ENCODE assay signal across 20 mouse cellular contexts in the genomic region with DNA sequence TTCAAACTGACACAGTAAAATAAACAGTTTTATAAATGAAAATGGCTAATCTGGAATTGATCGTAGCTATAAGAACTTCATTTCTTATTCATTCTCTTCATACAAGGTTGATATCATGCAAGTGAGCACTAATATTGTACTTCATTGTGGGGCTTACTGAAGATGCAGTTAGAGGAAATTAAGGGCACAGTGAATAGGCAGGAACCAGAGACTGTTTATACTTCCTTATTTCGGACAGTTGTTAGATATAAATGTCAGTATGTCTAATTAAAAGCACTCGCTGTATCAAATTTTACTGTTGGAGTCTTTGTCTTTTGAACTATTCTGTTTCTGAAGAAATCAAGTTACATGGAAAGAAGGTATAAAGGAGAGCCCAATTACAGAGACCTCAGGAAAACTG.
DNase-seq lines count a peak whose midpoint lies in the region; ATAC-seq and TF ChIP-seq lines count a peak whose summit lies in the region.
"Had no signal": no experiment of that assay in that cellular context is flagged by ENCODE, and none has a peak within 500 bp of the region (broad histone marks: within the 10 kb centered on the region; RNA-seq: fewer than 3 reads in every experiment).

No protein-coding gene starts in this region.

- no peak for DNase-seq in heart, adult 11 months
- DNase-seq in heart, postnatal 0 days (ENCODE audit: low spot score) = no peak
- DNase-seq in heart, postnatal 36 days = no peak
- DNase-seq in thymus, postnatal 10 days (ENCODE audit: low spot score in 2 of 2) = no peak
- DNase-seq in urinary bladder, postnatal 4 days (ENCODE audit: low spot score in 2 of 2) = no peak
- DNase-seq: cerebellum, adult 18-20 months; cerebellum, adult 9-11 months; cerebellum, postnatal 36 days; gastrocnemius, adult 2 months; gastrocnemius, postnatal 25 days had no signal

- no peaks in the 10 kb centered on the region for H3K9me3 ChIP-seq in heart, embryonic 13.5 days
- H3K9me3 ChIP-seq in heart, postnatal 0 days (replicated peaks; ENCODE audit: control insufficient read depth, low read length) = no peaks in the 10 kb centered on the region
- no peaks in the 10 kb centered on the region for H3K9me3 ChIP-seq in intestine, embryonic 16.5 days (ENCODE audit: control insufficient read depth, low read length)
- H3K9me3 ChIP-seq: embryonic facial prominence, embryonic 15.5 days; forebrain, embryonic 10.5 days; hindbrain, embryonic 15.5 days had no signal

- H3K4me1 ChIP-seq in heart, embryonic 13.5 days = peaks cover 50% of the 10 kb centered on the region
- H3K4me1 ChIP-seq in heart, postnatal 0 days (ENCODE audit: control insufficient read depth, insufficient read depth) = peaks cover 20% of the 10 kb centered on the region
- H3K4me1 ChIP-seq in intestine, embryonic 16.5 days (ENCODE audit: control insufficient read depth, insufficient read depth, low read length) = peaks cover 7% of the 10 kb centered on the region; the same call in 1 of the 2 replicates
- H3K4me1 ChIP-seq: embryonic facial prominence, embryonic 15.5 days; hindbrain, embryonic 15.5 days had no signal

- 77% methylated on average over 3 of the region's 3 CpGs for WGBS in heart, embryonic 13.5 days
- WGBS in heart, postnatal 0 days = 68% methylated on average over 3 of the region's 3 CpGs
- WGBS in intestine, embryonic 16.5 days = 68% methylated on average over 3 of the region's 3 CpGs

- no peak overlapping the region for H3K4me3 ChIP-seq in heart, embryonic 13.5 days
- no peak overlapping the region for H3K4me3 ChIP-seq in heart, postnatal 0 days (ENCODE audit: low read depth, low read length)
- no peak overlapping the region for H3K4me3 ChIP-seq in intestine, embryonic 16.5 days (ENCODE audit: low read length)
- H3K4me3 ChIP-seq: embryonic facial prominence, embryonic 15.5 days; erythroblast, embryonic 14.5 days; forebrain, embryonic 10.5 days; gastrocnemius, adult 2 months; heart, adult 2 months; hindbrain, embryonic 15.5 days had no signal

- H3K4me2 ChIP-seq in heart, embryonic 13.5 days = no peak overlapping the region
- no peak overlapping the region for H3K4me2 ChIP-seq in heart, postnatal 0 days (ENCODE audit: low read depth, low read length)
- no peak overlapping the region for H3K4me2 ChIP-seq in intestine, embryonic 16.5 days (ENCODE audit: low read depth, low read length)
- H3K4me2 ChIP-seq: embryonic facial prominence, embryonic 15.5 days; hindbrain, embryonic 15.5 days had no signal

- no peak overlapping the region for H3K9ac ChIP-seq in heart, embryonic 13.5 days
- H3K9ac ChIP-seq in heart, postnatal 0 days (replicated peaks; ENCODE audit: low read depth, low read length) = no peak overlapping the region
- H3K9ac ChIP-seq in intestine, embryonic 16.5 days (ENCODE audit: low read depth, low read length) = no peak overlapping the region
- H3K9ac ChIP-seq: embryonic facial prominence, embryonic 15.5 days; hindbrain, embryonic 15.5 days had no signal

- peak overlapping the region; percentile 90 for H3K27ac ChIP-seq in heart, embryonic 13.5 days (replicated peaks)
- H3K27ac ChIP-seq in heart, postnatal 0 days (ENCODE audit: low read depth) = peak overlapping the region; percentile 89
- no peak overlapping the region for H3K27ac ChIP-seq in intestine, embryonic 16.5 days (ENCODE audit: low read length)
- H3K27ac ChIP-seq: embryonic facial prominence, embryonic 15.5 days; forebrain, embryonic 10.5 days; gastrocnemius, adult 2 months; heart, adult 2 months; hindbrain, embryonic 15.5 days had no signal

- no peak for TF ChIP-seq CTCF in heart, postnatal 0 days (IDR thresholded peaks at IDR 0.05; ENCODE audit: low read depth)

- intact Hi-C loops in heart, postnatal 36 days (cut with DNase I) = no loop called here

- no peaks in the 10 kb centered on the region for H3K36me3 ChIP-seq in heart, embryonic 13.5 days
- no peaks in the 10 kb centered on the region for H3K36me3 ChIP-seq in heart, postnatal 0 days (replicated peaks; ENCODE audit: control insufficient read depth, insufficient read depth, low read length)
- no peaks in the 10 kb centered on the region for H3K36me3 ChIP-seq in intestine, embryonic 16.5 days (ENCODE audit: control insufficient read depth, insufficient read depth, low read length)
- H3K36me3 ChIP-seq: embryonic facial prominence, embryonic 15.5 days; forebrain, embryonic 10.5 days; hindbrain, embryonic 15.5 days had no signal

- no peak for ATAC-seq in heart, embryonic 13.5 days (ENCODE audit: extremely low read depth, insufficient number of reproducible peaks, low FRiP score, low TSS enrichment)
- ATAC-seq in heart, postnatal 0 days (ENCODE audit: insufficient read depth, low read depth) = no peak
- 0 out of 2 replicates have a peak, but pooled peaks have one; percentile 6 for ATAC-seq in intestine, embryonic 16.5 days
- ATAC-seq: activated CD4-positive, CD25-positive, alpha-beta regulatory T cell, adult 4 months; forebrain, embryonic 14.5 days; Patski had no signal

- H3K27me3 ChIP-seq in heart, embryonic 13.5 days (replicated peaks) = no peaks in the 10 kb centered on the region
- H3K27me3 ChIP-seq in heart, postnatal 0 days (ENCODE audit: control insufficient read depth, insufficient read depth, low read length) = no peaks in the 10 kb centered on the region
- no peaks in the 10 kb centered on the region for H3K27me3 ChIP-seq in intestine, embryonic 16.5 days (replicated peaks; ENCODE audit: control insufficient read depth, insufficient read depth, low read length)
- H3K27me3 ChIP-seq: embryonic facial prominence, embryonic 15.5 days; hindbrain, embryonic 15.5 days; Patski had no signal

- TF ChIP-seq EP300 in heart, postnatal 0 days (IDR thresholded peaks at IDR 0.05; ENCODE audit: low read depth) = no peak
